Mouse (Mus musculus) kidney, adult 2 months (tissue): ENCODE data around the gene Vps29. TPM values are rescaled to one million over a fixed set of nuclear protein-coding genes. Genes with fewer than 3 reads are reported as not detected.
A peak's percentile ranks its signal among the peaks of the same experiment; 100 is the strongest.
"Not testable (repeated sequence)": the region's sequence is repeated elsewhere in the genome, so short reads cannot be mapped to it uniquely, and the experiment has no call there.

ENCODE experiments used
- DNase-seq: peaks from one replicate; pipeline ENCODE4 v3.0.0; 2021
- H3K27ac ChIP-seq: fragments of 200-500 bp; 2 replicates; pipeline ENCODE4 v1.5.1; 2012; ENCODE audit warnings: low read depth, low read length, control low read depth, inconsistent platforms; ENCODE audit not compliant: insufficient read depth
- H3K27me3 ChIP-seq: fragments of 200-500 bp; replicated peaks from 2 replicates; pipeline ENCODE4 v1.6.1; 2012; ENCODE audit warnings: mild to moderate bottlenecking, moderate library complexity, low read length, inconsistent platforms; ENCODE audit not compliant: control insufficient read depth, insufficient read depth
- H3K36me3 ChIP-seq: fragments of 200-500 bp; 2 replicates; pipeline ENCODE4 v1.6.1; 2012; ENCODE audit warnings: mild to moderate bottlenecking, moderate library complexity, low read length, inconsistent platforms; ENCODE audit not compliant: control insufficient read depth, insufficient read depth
- H3K4me1 ChIP-seq: fragments of 200-500 bp; 2 replicates; pipeline ENCODE4 v1.6.1; 2011; ENCODE audit warnings: low read length; ENCODE audit not compliant: control insufficient read depth, insufficient read depth
- H3K4me3 ChIP-seq: fragments of 200-500 bp; 2 replicates; pipeline ENCODE4 v1.5.1; 2011; ENCODE audit warnings: mild to moderate bottlenecking, low read depth, low read length, control low read depth; ENCODE audit not compliant: insufficient read depth
- CTCF ChIP-seq: fragments of 200-500 bp; conservative IDR thresholded peaks from 2 replicates; pipeline ENCODE4 v1.5.1; 2011; ENCODE audit warnings: low read depth, mild to moderate bottlenecking, control low read depth, low read length, moderate library complexity, mixed read lengths; ENCODE audit not compliant: insufficient read depth, insufficient read length
- POLR2A ChIP-seq: fragments of 200-500 bp; IDR thresholded peaks from one replicate; pipeline ENCODE4 v1.6.1; 2011; ENCODE audit warnings: low read depth, low read length, control low read depth
- WGBS: fragments of 180-500 bp; shearing (Covaris S2); methylation state at CpG from one replicate; pipeline ENCODE4 v1.1.7; 2018; 5-methylcytosine and 5-hydroxymethylcytosine counted together
- polyA plus RNA-seq: library from polyadenylated mRNA; depleted of rRNA; stranded (reverse); fragments of >200 nt; gene quantifications from 2 replicates; pipeline ENCODE4 v1.2.3, GENCODE M21; 2012

Vps29 gene
- polyA plus RNA-seq, 1 experiment: 133 TPM

GRCm38 (mm10) chr5:122312942-122313684, 41.1 kb upstream of the Vps29 start:
- TF ChIP-seq CTCF: no peak; the same call in 1 of the 2 replicates
- TF ChIP-seq POLR2A: no peak
- peak; percentile 77 for DNase-seq
- peaks cover 45% of the 10 kb centered on the region for H3K4me1 ChIP-seq
- peak overlapping the region; percentile 27 for H3K27ac ChIP-seq
- no peak overlapping the region for H3K4me3 ChIP-seq
- H3K27me3 ChIP-seq: no peaks in the 10 kb centered on the region
- 61% methylated on average over 17 of the region's 17 CpGs for whole genome bisulfite sequencing
- no peaks in the 10 kb centered on the region for H3K36me3 ChIP-seq

DNA sequence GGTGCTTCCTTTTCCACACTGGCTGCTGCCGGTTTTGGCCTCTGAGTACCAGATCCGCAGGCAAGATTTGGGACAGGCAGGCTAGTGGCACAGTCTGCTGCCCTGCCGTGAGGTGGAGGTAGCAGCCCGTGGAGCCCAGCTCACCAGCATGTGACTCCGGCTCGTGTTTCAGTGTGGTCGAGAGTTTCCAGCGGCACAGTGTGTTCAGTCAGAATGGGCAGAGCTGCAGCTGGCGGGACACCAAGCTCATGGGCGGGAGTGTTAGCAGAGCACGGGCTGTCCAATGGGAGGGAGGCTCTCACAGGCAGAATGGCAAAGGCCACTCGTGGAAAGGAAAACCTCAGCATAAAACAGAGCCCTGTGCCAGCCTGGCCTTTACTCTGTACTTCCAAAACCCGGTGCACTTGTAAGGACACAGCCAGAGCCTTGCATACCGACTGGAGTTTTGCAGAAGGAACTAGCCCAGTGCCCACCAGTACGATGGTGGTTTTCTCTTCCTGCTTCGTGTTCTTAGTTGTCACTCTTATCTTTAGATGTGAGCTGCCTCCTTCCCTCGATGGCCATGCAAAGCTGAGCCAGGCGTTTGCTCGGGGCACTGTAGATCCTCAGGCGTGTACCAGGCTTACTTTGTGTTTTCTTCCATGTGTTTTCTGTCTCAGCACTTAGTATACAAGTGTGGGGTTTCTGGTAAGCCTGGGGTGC, 39.1 kb upstream of the Vps29 start:
- 22% methylated on average over 20 of the region's 20 CpGs for WGBS
- Histone ChIP-seq H3K4me1 (peaks cover 45% of the 10 kb centered on the region), H3K27ac (peak overlapping the region; percentile 88), H3K4me3 (no peak overlapping the region), H3K27me3 (no peaks in the 10 kb centered on the region), H3K36me3 (no peaks in the 10 kb centered on the region)
- peak; percentile 99 for DNase-seq
- TF ChIP-seq CTCF (peak; percentile 65), POLR2A (no peak)

DNA sequence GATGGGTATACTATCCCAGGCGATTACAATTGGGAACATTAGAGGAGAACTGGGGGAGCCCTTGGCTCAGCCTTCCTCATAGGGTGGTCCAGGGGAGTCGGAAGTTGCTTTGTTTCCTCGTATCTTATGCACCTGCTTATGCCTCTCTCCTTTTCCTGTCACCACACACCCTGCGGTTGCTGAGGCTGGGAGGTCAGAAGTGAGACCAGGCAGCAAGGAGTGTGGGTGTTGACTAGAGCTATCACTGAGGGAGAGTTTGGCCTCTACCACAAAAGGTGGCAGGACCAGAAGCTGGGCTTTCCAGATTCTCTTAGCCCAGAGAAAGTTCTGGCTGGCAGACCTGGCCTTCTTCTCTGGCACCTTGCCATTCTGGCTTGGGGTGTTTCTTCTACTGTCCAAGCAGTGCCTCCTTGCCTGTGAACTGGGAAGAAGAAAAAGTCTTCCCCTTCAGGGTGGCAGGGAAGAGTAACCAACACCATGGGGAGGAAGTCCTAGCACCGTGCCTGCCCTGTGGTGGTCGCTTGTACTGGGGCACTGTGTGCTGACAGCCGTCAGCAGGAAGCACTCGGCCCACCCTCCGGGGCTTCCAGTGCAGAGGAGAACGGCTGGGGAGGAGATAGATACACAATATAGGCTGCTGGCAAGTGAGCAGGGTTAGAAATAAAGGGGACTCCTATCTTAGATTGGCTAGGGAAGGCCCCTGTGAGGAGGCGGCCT, 36.7 kb upstream of the Vps29 start:
- peak; percentile 75 for DNase-seq

DNA sequence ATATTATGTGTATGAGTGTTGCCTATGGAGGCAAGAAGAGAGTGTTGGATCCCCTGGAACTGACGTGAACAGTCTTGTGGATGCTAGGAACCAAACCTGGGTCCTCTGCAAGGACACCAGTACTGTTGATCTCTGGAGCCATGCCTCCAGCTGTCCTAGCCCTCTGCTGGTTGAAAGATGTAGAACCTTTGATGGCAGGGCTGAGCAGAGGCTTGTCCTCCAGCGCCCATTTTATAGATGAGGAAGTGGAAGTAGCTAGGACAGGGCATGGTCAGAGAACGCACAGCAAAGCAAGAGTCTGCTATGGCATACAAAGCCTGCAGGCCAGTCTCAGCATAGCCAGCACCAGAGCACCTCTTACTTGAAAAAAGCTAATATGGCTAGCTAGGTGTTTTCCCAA, 36.1 kb upstream of the Vps29 start:
- TF ChIP-seq POLR2A (no peak), CTCF (peak; percentile 59)
- peak; percentile 48 for DNase-seq
- no peaks in the 10 kb centered on the region for H3K36me3 ChIP-seq
- peaks cover 34% of the 10 kb centered on the region for H3K4me1 ChIP-seq
- H3K4me3 ChIP-seq: no peak overlapping the region
- WGBS: 73% methylated on average over 3 of the region's 3 CpGs
- no peaks in the 10 kb centered on the region for H3K27me3 ChIP-seq
- H3K27ac ChIP-seq: no peak overlapping the region

More for the DNA sequence above, 36.7 kb upstream of the Vps29 start:
- H3K36me3 ChIP-seq: no peaks in the 10 kb centered on the region
- peaks cover 40% of the 10 kb centered on the region for H3K4me1 ChIP-seq
- WGBS: 74% methylated on average over 11 of the region's 11 CpGs
- no peak for TF ChIP-seq CTCF
- no peak for TF ChIP-seq POLR2A
- no peak overlapping the region for H3K4me3 ChIP-seq
- H3K27me3 ChIP-seq: no peaks in the 10 kb centered on the region
- H3K27ac ChIP-seq: no peak overlapping the region

- DNase-seq: peak; percentile 48
- not testable (repeated sequence) for H3K4me3 ChIP-seq, H3K36me3 ChIP-seq, H3K27me3 ChIP-seq
- peaks cover 27% of the 10 kb centered on the region for H3K4me1 ChIP-seq
- 62% methylated on average over 3 of the region's 3 CpGs for WGBS
- H3K27ac ChIP-seq: peak overlapping the region; percentile 85
Measured at GRCm38 (mm10) chr5:122318976-122319375, 35.2 kb upstream of the Vps29 start.

GRCm38 (mm10) chr5:122319474-122320204, 34.5 kb upstream of the Vps29 start:
- peak; percentile 57 for DNase-seq
- no peak for TF ChIP-seq CTCF
- no peak for TF ChIP-seq POLR2A
- Histone ChIP-seq H3K4me1 (peaks cover 24% of the 10 kb centered on the region), H3K27ac (peak overlapping the region; percentile 85), H3K36me3 (no peaks in the 10 kb centered on the region), H3K27me3 (no peaks in the 10 kb centered on the region), H3K4me3 (no peak overlapping the region)
- 47% methylated on average over 14 of the region's 14 CpGs for WGBS
